Mouse (Mus musculus) cerebellum, adult 11-12 months (tissue): ENCODE data around the gene Slc25a10.

Experiments
- DNase-seq: peaks from one replicate; pipeline ENCODE4 v3.0.0; 2022

Slc25a10 gene

GRCm38 (mm10) chr11:120485251-120485650 is 6.4 kb upstream of the Slc25a10 start:
- no peak for DNase-seq

- DNase-seq, result no peak
These were observed 3.1 kb upstream of the Slc25a10 start for GRCm38 (mm10) chr11:120488516-120488915.

- peak; percentile 73 for DNase-seq
These were observed 2.4 kb upstream of the Slc25a10 start for GRCm38 (mm10) chr11:120489054-120489761.

DNA sequence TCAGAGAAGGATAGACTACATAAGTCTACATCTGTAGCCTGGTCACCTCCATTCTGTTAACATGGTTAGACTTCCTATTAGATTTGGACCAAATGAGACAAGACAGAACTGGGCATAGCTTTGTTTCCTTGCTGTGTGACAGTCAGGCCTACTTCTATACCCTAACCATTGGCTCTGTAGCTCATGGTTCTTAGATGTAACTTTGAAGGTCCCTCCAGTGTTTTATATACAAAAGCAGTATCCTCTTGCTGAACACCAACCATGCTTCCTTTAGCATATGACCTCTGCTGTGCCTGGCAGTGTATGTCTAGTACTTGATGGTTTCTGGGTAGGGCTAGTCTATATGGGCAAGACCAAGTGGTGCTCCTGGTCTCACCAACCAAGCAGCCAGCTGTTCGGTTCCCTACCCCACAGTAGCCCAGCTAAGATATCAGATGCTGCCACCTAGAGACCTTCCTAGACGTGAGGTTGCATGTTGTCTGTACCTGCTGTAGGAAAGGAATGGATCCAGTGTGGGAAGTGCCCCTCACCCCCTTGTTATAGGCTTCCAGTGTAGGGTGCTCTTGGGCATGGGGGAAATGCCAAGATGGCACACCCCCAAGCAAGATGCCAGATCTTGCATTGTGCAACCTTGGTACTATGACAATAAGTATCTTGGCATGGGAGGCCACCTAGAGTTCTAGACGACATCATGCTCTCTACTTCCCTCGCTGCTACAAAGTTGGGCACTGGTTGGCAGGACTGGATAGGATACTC is 1.2 kb upstream of the Slc25a10 start:
- peak; percentile 54 for DNase-seq

- DNase-seq, result no peak
These were observed 611 bp downstream of the Slc25a10 start for GRCm38 (mm10) chr11:120492024-120492877.

DNA sequence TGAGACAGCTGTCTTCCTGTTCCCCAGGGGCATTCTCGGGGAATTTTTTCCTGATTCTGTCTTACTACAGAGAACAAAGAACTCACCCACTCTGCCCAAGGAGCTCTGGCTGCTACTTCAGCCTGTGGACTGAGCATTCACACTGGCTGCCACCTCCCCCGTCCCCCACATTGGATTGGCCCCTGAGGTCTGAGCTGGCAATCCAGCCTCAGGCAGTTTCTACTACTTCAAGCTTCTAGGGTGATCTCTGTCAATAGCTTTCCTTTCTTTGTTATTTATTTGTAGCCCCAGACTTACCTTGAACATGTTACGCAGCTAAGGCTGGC is 1.2 kb downstream of the Slc25a10 start:
- no peak for DNase-seq

GRCm38 (mm10) chr11:120493351-120493750 is 1.7 kb downstream of the Slc25a10 start:
- no peak for DNase-seq

DNA sequence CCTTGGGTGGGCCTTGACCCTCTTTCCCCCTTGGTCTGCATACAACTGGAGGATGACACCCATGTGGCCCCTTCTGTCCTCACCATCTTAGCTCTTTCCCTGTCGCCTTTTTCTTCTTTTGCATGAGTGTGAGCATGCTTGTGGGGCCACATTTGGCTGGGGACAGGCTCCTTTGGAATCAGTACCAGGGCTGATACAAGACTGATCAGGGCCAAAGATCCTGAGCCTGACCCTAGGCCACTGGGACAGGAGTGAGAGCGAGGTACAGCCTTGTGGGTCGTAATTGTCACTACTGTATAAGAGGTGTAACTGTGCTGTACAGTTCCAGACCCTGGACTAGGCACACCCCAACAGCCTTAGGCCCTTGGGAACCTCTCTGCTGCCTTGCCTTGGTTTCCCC is 2.3 kb downstream of the Slc25a10 start:
- DNase-seq, result no peak

DNA sequence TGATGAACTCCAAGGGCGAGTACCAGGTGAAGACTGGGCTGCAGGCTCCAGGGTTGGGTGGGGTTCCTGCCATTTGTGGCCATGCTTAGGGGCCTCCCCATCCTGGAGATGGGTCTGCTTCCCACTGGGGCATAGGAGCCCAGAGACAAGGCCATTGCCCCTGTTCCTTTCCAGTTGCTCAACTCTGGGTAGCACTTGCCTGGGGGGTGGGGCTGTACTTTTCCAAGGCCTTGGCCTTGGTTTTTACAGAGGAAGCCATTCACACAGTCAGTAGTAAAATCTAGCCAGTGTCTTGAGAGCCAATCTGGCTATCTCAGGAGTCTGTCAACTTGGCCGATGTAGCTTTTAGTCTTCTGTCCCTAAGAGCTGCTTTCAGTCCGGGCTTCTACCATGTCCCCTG is 5.8 kb downstream of the Slc25a10 start:
- DNase-seq, result no peak

DNA sequence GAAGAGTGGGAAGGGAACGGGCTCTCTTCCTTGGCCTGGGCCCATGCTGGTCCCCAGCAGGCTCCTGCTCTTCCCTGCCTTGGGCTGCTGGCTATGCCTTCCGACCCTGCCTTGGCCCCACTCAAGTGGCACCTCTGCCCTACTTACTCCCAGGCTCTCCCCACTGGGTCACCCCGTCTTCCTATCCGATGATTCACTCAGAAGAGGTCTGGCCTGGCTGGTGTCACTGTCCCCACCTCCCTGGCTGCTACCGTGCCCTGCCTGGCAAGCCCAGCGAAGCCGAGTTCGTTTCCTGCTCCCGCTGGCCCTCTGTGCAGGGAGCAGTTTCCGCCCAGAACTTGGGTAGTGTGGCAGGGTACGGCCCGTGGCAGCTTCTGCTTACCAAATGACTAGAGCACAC is 6.6 kb downstream of the Slc25a10 start:
- DNase-seq, result no peak

- no peak for DNase-seq
These were observed 7.3 kb downstream of the Slc25a10 start for GRCm38 (mm10) chr11:120498891-120499290.

DNA sequence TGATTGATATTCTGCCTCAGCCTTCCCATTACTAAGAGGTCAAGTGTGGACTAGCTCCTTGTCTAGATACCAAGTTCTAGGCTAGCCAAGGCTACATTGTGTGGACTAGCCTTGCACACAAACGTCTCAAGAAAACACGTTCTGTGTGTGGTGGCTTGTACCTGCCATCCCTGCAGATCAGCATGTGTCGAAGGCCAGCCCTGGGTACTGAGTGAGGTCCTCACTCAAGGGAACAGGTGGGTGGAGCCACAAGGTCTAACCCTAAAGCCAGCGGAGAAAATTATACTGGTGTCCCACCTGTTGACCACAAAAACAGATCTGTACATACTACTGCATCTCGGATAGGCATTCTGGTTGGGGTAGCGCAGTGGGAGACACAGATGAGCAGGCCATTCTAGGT is 8.3 kb downstream of the Slc25a10 start:
- no peak for DNase-seq

- DNase-seq, result no peak
These were observed 8.7 kb downstream of the Slc25a10 start for GRCm38 (mm10) chr11:120500357-120500756.

DNA sequence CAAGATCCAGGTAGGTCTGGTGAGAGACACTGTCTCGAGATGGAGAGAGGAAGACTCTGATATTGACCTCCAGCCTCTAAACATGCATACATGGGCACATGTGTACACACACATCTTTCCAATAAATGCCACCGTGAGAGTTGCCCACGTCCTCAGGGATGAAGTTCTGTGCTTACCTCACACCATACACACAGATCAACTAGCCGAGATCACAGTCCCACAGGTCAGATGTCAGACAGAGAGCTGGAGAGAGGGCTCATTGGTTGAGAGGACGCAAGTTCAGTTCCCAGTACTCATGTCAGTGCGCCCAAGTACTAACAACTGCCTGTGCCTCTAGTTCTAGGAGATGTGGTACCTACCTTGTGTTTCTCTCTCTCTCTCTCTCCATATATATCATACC is 9.4 kb downstream of the Slc25a10 start:
- no peak for DNase-seq

- no peak for DNase-seq
These were observed 10.1 kb downstream of the Slc25a10 start for GRCm38 (mm10) chr11:120501701-120502100.

GRCm38 (mm10) chr11:120505661-120506060 is 14.0 kb downstream of the Slc25a10 start:
- no peak for DNase-seq

GRCm38 (mm10) chr11:120506899-120507298 is 15.3 kb downstream of the Slc25a10 start:
- DNase-seq, result no peak

DNA sequence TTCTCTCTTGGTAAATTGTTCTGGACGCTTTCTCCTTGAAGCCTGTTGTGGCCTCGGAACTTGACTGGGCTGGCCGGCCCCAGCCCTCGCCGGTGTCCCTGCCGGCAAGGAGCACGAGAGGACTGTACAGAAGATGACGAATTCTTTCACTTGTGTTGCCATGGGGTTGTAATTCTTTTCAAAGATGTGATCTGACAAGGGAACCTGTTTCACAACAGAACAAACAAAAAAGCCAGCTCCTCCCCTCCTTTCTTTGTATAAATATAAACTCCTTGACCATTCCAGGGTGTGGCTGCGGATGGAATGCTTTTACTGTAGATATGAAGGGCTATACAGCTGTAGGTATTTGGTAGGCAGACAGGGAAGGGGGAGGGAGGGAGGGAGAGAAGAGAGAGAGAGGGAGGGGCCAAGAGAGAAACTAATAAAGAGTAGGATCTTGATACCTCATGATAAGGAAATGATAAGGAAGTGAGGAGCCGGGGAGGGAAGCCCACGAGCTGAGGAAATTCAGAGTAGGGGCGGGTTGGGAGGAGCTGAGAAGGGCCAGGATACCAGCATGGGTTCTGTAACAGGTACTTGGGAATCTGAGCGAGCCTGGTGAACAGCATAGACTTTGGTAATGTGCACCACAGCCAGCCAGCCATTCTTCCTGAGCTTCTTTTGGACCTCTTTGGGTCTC is 16.1 kb downstream of the Slc25a10 start:
- DNase-seq, result no peak

- no peak for DNase-seq
These were observed 16.7 kb downstream of the Slc25a10 start for GRCm38 (mm10) chr11:120508290-120508870.

DNA sequence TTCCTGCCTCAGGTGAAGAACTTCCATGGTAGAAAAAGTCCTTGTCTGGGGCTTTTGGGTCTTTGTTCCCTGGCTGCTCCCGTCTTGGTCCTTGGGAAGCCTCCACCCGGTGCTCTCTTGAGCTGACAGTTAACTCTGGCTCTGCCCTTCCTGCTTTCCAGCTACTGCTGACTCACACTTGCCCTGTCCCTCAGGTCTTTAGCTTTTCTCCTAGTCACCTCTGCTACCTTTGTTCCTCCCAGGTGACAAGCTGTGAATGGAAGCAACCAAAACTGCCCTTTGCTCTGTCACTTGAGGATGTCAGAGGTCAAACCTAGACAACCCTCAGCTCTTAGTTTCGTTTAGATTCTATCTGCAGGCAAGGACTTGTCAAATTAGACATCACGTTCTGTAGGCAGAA is 18.3 kb downstream of the Slc25a10 start:
- no peak for DNase-seq

DNA sequence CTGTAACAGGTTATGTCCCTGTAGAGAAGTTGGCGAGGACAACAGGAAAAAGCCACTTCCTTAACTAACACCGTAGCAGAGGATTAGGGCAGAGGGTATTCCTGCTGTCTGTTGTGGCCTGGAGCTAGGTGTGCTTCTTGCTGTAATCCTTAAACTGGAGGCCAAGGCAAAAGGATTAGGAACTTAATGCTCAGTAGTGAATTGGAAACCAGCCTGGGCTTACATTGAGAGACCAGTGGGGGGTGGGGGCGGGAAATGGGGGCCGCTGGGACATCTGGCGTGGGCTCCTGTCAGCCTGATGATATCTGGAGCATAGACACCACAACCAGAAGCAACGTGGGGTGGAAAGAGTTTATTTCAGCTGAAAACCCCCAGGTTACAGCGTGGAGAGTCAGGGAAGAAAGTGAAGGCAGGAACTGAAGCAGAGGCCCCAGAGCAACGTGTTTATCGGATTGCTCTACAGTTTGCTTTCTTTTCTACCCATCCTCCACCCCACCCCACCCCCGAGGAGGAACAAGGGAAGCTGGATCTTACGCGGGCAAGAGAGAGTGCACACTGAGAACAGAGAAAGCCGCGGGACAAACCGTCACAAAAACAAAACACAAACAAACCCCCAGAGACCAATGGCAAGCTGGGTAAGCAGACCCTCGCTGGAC is 18.9 kb downstream of the Slc25a10 start:
- DNase-seq, result no peak

GRCm38 (mm10) chr11:120512790-120513453 is 21.3 kb downstream of the Slc25a10 start:
- DNase-seq, result peak; percentile 73
